Comparison of ENCODE assay signal across 9 mouse cellular contexts in genomic region chr11:120260769-120261150, GRCm38 (mm10). TPM values are rescaled to one million over a fixed set of nuclear protein-coding genes. Genes with fewer than 3 reads are reported as not detected.
A peak's percentile ranks its signal among the peaks of the same experiment; 100 is the strongest.
DNase-seq lines count a peak whose midpoint lies in the region; ATAC-seq and TF ChIP-seq lines count a peak whose summit lies in the region.
"Had no signal": no experiment of that assay in that cellular context is flagged by ENCODE, and none has a peak within 500 bp of the region (broad histone marks: within the 10 kb centered on the region; RNA-seq: fewer than 3 reads in every experiment).

No protein-coding gene starts in this region.

- intact Hi-C loops in heart, adult 2 months (cut with DNase I) = no loop called here

- peaks cover 91% of the 10 kb centered on the region for H3K4me1 ChIP-seq in heart, embryonic 10.5 days
- H3K4me1 ChIP-seq in heart, adult 2 months (ENCODE audit: control insufficient read depth, insufficient read depth, low read length) = peaks cover 37% of the 10 kb centered on the region
- H3K4me1 ChIP-seq in neural tube, embryonic 12.5 days = peaks cover 97% of the 10 kb centered on the region
- peaks cover 95% of the 10 kb centered on the region for H3K4me1 ChIP-seq in neural tube, embryonic 15.5 days
- peaks cover 99% of the 10 kb centered on the region for H3K4me1 ChIP-seq in limb, embryonic 10.5 days
- peaks cover 62% of the 10 kb centered on the region for H3K4me1 ChIP-seq in cerebellum, adult 2 months (ENCODE audit: control insufficient read depth, insufficient read depth, low read length)

- peak overlapping the region; percentile 38; the same call in 1 of the 2 replicates for H3K27ac ChIP-seq in heart, embryonic 10.5 days
- H3K27ac ChIP-seq in heart, adult 2 months = no peak overlapping the region
- no peak overlapping the region for H3K27ac ChIP-seq in neural tube, embryonic 12.5 days
- H3K27ac ChIP-seq in neural tube, embryonic 15.5 days (replicated peaks) = no peak overlapping the region
- H3K27ac ChIP-seq in limb, embryonic 10.5 days = 0 out of 2 replicates have a peak overlapping the region, but pooled peaks have one; percentile 65
- H3K27ac ChIP-seq in cerebellum, adult 2 months (ENCODE audit: insufficient read depth, low read length) = no peak overlapping the region
- H3K27ac ChIP-seq: liver, embryonic 13.5 days had no signal

- H3K36me3 ChIP-seq in heart, embryonic 10.5 days = peaks cover 32% of the 10 kb centered on the region
- H3K36me3 ChIP-seq in heart, adult 2 months (ENCODE audit: control insufficient read depth, insufficient read depth, low read length) = no peaks in the 10 kb centered on the region
- H3K36me3 ChIP-seq in neural tube, embryonic 12.5 days = peaks cover 10% of the 10 kb centered on the region
- H3K36me3 ChIP-seq in neural tube, embryonic 15.5 days = no peaks in the 10 kb centered on the region
- peaks cover 79% of the 10 kb centered on the region for H3K36me3 ChIP-seq in limb, embryonic 10.5 days
- H3K36me3 ChIP-seq: liver, embryonic 13.5 days had no signal

- ATAC-seq in neural tube, embryonic 12.5 days (ENCODE audit: low FRiP score, low read depth) = no peak
- no peak for ATAC-seq in neural tube, embryonic 15.5 days (ENCODE audit: low FRiP score)

- no peak overlapping the region for H3K9ac ChIP-seq in heart, adult 2 months (ENCODE audit: low read depth, low read length)
- no peak overlapping the region for H3K9ac ChIP-seq in neural tube, embryonic 12.5 days
- H3K9ac ChIP-seq in neural tube, embryonic 15.5 days (replicated peaks) = no peak overlapping the region
- H3K9ac ChIP-seq: liver, embryonic 13.5 days had no signal

- no peak for TF ChIP-seq POLR2A in heart, adult 2 months (IDR thresholded peaks at IDR 0.05; ENCODE audit: insufficient read depth, low read depth, low read length)
- no peak for TF ChIP-seq POLR2A in cerebellum, adult 2 months (IDR thresholded peaks at IDR 0.05; ENCODE audit: borderline replicate concordance, insufficient read depth, low read length)

- DNase-seq in heart, embryonic 10.5 days (ENCODE audit: low spot score) = no peak
- DNase-seq in heart, adult 2 months = no peak
- no peak for DNase-seq in limb, embryonic 10.5 days (ENCODE audit: low spot score)
- DNase-seq in cerebellum, adult 2 months = no peak
- no peak for DNase-seq in layer of hippocampus, adult 8-10 months (ENCODE audit: low spot score in 2 of 2)
- no peak for DNase-seq in layer of hippocampus, postnatal 25 days (ENCODE audit: extremely low spot score in 1 of 2, low spot score in 1 of 2)
- DNase-seq: liver, embryonic 13.5 days had no signal

- TF ChIP-seq CTCF in heart, adult 2 months (IDR thresholded peaks at IDR 0.05) = no peak
- no peak for TF ChIP-seq CTCF in cerebellum, adult 2 months (IDR thresholded peaks at IDR 0.05; ENCODE audit: borderline replicate concordance, insufficient read depth, low read depth, low read length)

- WGBS in heart, embryonic 10.5 days = 83% methylated on average over 6 of the region's 6 CpGs
- whole genome bisulfite sequencing in heart, adult 2 months = 87% methylated on average over 6 of the region's 6 CpGs
- 80% methylated on average over 6 of the region's 6 CpGs for WGBS in neural tube, embryonic 12.5 days
- 69% methylated on average over 6 of the region's 6 CpGs for WGBS in neural tube, embryonic 15.5 days
- 86% methylated on average over 6 of the region's 6 CpGs for WGBS in limb, embryonic 10.5 days
- WGBS in cerebellum, adult 2 months = 66% methylated on average over 6 of the region's 6 CpGs

- H3K4me2 ChIP-seq in neural tube, embryonic 12.5 days (replicated peaks) = 0 out of 2 replicates have a peak overlapping the region, but pooled peaks have one; percentile 18
- H3K4me2 ChIP-seq in neural tube, embryonic 15.5 days = no peak overlapping the region
- H3K4me2 ChIP-seq: liver, embryonic 13.5 days had no signal

- H3K27me3 ChIP-seq in heart, embryonic 10.5 days (ENCODE audit: insufficient read depth, poor library complexity, severe bottlenecking) = no peaks in the 10 kb centered on the region
- H3K27me3 ChIP-seq in heart, adult 2 months (ENCODE audit: control insufficient read depth, insufficient read depth, low read length) = no peaks in the 10 kb centered on the region
- no peaks in the 10 kb centered on the region; the same call in 1 of the 2 replicates for H3K27me3 ChIP-seq in neural tube, embryonic 12.5 days (replicated peaks)
- H3K27me3 ChIP-seq in neural tube, embryonic 15.5 days (replicated peaks) = no peaks in the 10 kb centered on the region
- H3K27me3 ChIP-seq in limb, embryonic 10.5 days (ENCODE audit: low read depth, poor library complexity, severe bottlenecking) = no peaks in the 10 kb centered on the region
- no peaks in the 10 kb centered on the region for H3K27me3 ChIP-seq in cerebellum, adult 2 months (ENCODE audit: control insufficient read depth, insufficient read depth, low read length)
- H3K27me3 ChIP-seq: liver, embryonic 13.5 days had no signal

- no peaks in the 10 kb centered on the region for H3K9me3 ChIP-seq in heart, embryonic 10.5 days
- no peaks in the 10 kb centered on the region for H3K9me3 ChIP-seq in neural tube, embryonic 12.5 days
- no peaks in the 10 kb centered on the region for H3K9me3 ChIP-seq in neural tube, embryonic 15.5 days (replicated peaks)
- no peaks in the 10 kb centered on the region for H3K9me3 ChIP-seq in limb, embryonic 10.5 days (replicated peaks)
- H3K9me3 ChIP-seq: liver, embryonic 13.5 days had no signal

- H3K79me2 ChIP-seq in heart, adult 2 months (replicated peaks; ENCODE audit: control insufficient read depth, insufficient read depth, low read length) = 0 out of 2 replicates have a peak, but pooled peaks cover 1% of the 10 kb centered on the region

- TF ChIP-seq EP300 in heart, adult 2 months (IDR thresholded peaks at IDR 0.05; ENCODE audit: insufficient read depth, low read depth, low read length) = no peak

- no peak overlapping the region for H3K4me3 ChIP-seq in heart, embryonic 10.5 days
- H3K4me3 ChIP-seq in heart, adult 2 months = no peak overlapping the region
- H3K4me3 ChIP-seq in neural tube, embryonic 12.5 days = no peak overlapping the region
- no peak overlapping the region for H3K4me3 ChIP-seq in neural tube, embryonic 15.5 days (replicated peaks)
- 0 out of 2 replicates have a peak overlapping the region, but pooled peaks have one; percentile 12 for H3K4me3 ChIP-seq in limb, embryonic 10.5 days
- no peak overlapping the region for H3K4me3 ChIP-seq in cerebellum, adult 2 months (replicated peaks; ENCODE audit: insufficient read depth, low read depth, low read length)
- H3K4me3 ChIP-seq: liver, embryonic 13.5 days had no signal

RNA-seq across cellular contexts. Expression of gene Bahcc1, which starts 28.0 kb away (rescaled TPM):
- 7.7 and 12.9 TPM in 2 replicates for polyA plus RNA-seq in heart, embryonic 10.5 days (2016; fragmentation: Nextera tagmentation; extraction: Ambion mirVana)
- total RNA-seq in heart, adult 2 months (2021) = 1 to 10 TPM; 5.4 to 9.7 TPM
- polyA plus RNA-seq in heart, adult 2 months (2012; rRNA removed) = 5.9 and 6.4 TPM in 2 replicates
- polyA plus RNA-seq in neural tube, embryonic 12.5 days (2016; fragmentation: Nextera tagmentation; extraction: Ambion mirVana) = 21.6 and 22.8 TPM in 2 replicates
- 8.7 and 10.4 TPM in 2 replicates for polyA plus RNA-seq in neural tube, embryonic 15.5 days (2015; fragmentation: Nextera tagmentation; extraction: Ambion mirVana)
- 19.9 and 20.3 TPM in 2 replicates for polyA plus RNA-seq in limb, embryonic 10.5 days (2016; fragmentation: Nextera tagmentation; extraction: Ambion mirVana)
- polyA plus RNA-seq in cerebellum, adult 2 months (2012; rRNA removed) = 17.0 and 17.6 TPM in 2 replicates
- 10 to 100 TPM; 20.0 to 23.4 (median 21.4) TPM for total RNA-seq in layer of hippocampus, adult 8-10 months (2022)
- total RNA-seq in layer of hippocampus, postnatal 25 days (2021) = 10 to 100 TPM; 17.7 to 22.6 TPM

Comparison
In these comparisons a context has a peak if more than half of its experiments do, and no peak if none do; other contexts are left out.
1. H3K27ac ChIP-seq: peak in heart, embryonic 10.5 days (single experiment) and limb, embryonic 10.5 days (single experiment); none in heart, adult 2 months (single experiment), neural tube, embryonic 12.5 days (single experiment), neural tube, embryonic 15.5 days (single experiment) and cerebellum, adult 2 months (single experiment).